Mouse (Mus musculus) C2C12 (cell line): Measurements from ENCODE around the gene Gm3194. TPM values are rescaled to one million over a fixed set of nuclear protein-coding genes. Genes with fewer than 3 reads are reported as not detected.
"Not testable (repeated sequence)": the region's sequence is repeated elsewhere in the genome, so short reads cannot be mapped to it uniquely, and the experiment has no call there.

ENCODE experiments used
- H3K27me3 ChIP-seq: one replicate; pipeline ENCODE4 v1.6.1; 2011; ENCODE audit not compliant: control insufficient read depth, insufficient read depth, insufficient read length
- H3K36me3 ChIP-seq: one replicate; pipeline ENCODE4 v1.6.1; 2011; ENCODE audit not compliant: control insufficient read depth, insufficient read depth
- H3K4me3 ChIP-seq: one replicate; pipeline ENCODE4 v1.5.1; 2011; ENCODE audit warnings: mild to moderate bottlenecking, control low read depth; ENCODE audit not compliant: poor library complexity, insufficient read depth, severe bottlenecking
- H3K79me2 ChIP-seq: one replicate; pipeline ENCODE4 v1.6.1; 2011; ENCODE audit not compliant: control insufficient read depth, insufficient read depth
- H3K79me3 ChIP-seq: one replicate; pipeline ENCODE4 v1.6.1; 2011; ENCODE audit warnings: low read depth, control low read depth
- H3ac ChIP-seq: one replicate; pipeline ENCODE3; 2011; ENCODE audit warnings: low read depth; ENCODE audit not compliant: control insufficient read depth, insufficient read length
- long read RNA-seq, 2 experiments: library from polyadenylated mRNA; unstranded; transcript quantifications; one replicate each; pipeline ENCODE4 v2.0.0; 2019 to 2020
- polyA plus RNA-seq: library from polyadenylated mRNA; unstranded; fragments of >200 nt; fragmentation: generic; extraction: Trizol; gene quantifications from one replicate; pipeline ENCODE4 v1.2.1, GENCODE M21; 2012; ENCODE audit warnings: missing spikeins

Gm3194 gene
- polyA plus RNA-seq = not detected
- long read RNA-seq, experiment 1 = 0 reads
- long read RNA-seq, experiment 2 = 0 reads

- H3K4me3 ChIP-seq, H3K27me3 ChIP-seq, H3ac ChIP-seq, H3K79me2 ChIP-seq, H3K79me3 ChIP-seq, H3K36me3 ChIP-seq: not testable (repeated sequence)
These were observed at the start of gene Gm3194 for GRCm38 (mm10) chr14:5455367-5455766. Gene Gm3194 (minus strand): TSS chr14:5455467.

- not testable (repeated sequence) for H3K27me3 ChIP-seq, H3K79me3 ChIP-seq, H3ac ChIP-seq, H3K4me3 ChIP-seq, H3K36me3 ChIP-seq, H3K79me2 ChIP-seq
These were observed 46.1 kb upstream of the Gm3194 start, which contains the start of gene Gm3488 for GRCm38 (mm10) chr14:5501374-5501773. Gene Gm3488 (plus strand): TSS chr14:5501674.

- not testable (repeated sequence) for H3K79me2 ChIP-seq, H3K27me3 ChIP-seq, H3K4me3 ChIP-seq, H3K79me3 ChIP-seq, H3K36me3 ChIP-seq, H3ac ChIP-seq
These were observed 28.6 kb upstream of the Gm3194 start, which contains the start of gene Gm3187 for GRCm38 (mm10) chr14:5483907-5484306. Gene Gm3187 (plus strand): TSS chr14:5484207.

GRCm38 (mm10) chr14:5477730-5478129 lies 22.5 kb upstream of the Gm3194 start, which contains the start of gene Gm8246:
Gene Gm8246 (minus strand): TSS chr14:5477830.
- H3K79me2 ChIP-seq, H3K27me3 ChIP-seq, H3K4me3 ChIP-seq, H3K36me3 ChIP-seq, H3K79me3 ChIP-seq, H3ac ChIP-seq: not testable (repeated sequence)

- H3K27me3 ChIP-seq, H3ac ChIP-seq, H3K79me3 ChIP-seq, H3K4me3 ChIP-seq, H3K36me3 ChIP-seq, H3K79me2 ChIP-seq: not testable (repeated sequence)
These were observed 5.2 kb upstream of the Gm3194 start for GRCm38 (mm10) chr14:5460469-5460868.

- H3K36me3 ChIP-seq, H3K27me3 ChIP-seq, H3K79me2 ChIP-seq, H3K4me3 ChIP-seq, H3K79me3 ChIP-seq, H3ac ChIP-seq: not testable (repeated sequence)
These were observed 66.3 kb downstream of the Gm3194 start, which contains the start of gene Gm3500 for GRCm38 (mm10) chr14:5388949-5389348. Gene Gm3500 (minus strand): TSS chr14:5389049.

Other genes with a start within 250 kb of the Gm3194 start
- gene Gm3526, start 194.9 kb downstream of the Gm3194 start, polyA plus RNA-seq = not detected
- not detected for gene Gm3542, start 120.5 kb downstream of the Gm3194 start, polyA plus RNA-seq
- not detected for gene Gm3500, start 66.4 kb downstream of the Gm3194 start, polyA plus RNA-seq
- gene Gm8246, start 22.4 kb upstream of the Gm3194 start, polyA plus RNA-seq = not detected
- not detected for gene Gm3187, start 28.7 kb upstream of the Gm3194 start, polyA plus RNA-seq
- gene Gm3488, start 46.2 kb upstream of the Gm3194 start, polyA plus RNA-seq = not detected
- 0.02 TPM for gene Gm3532, start 83.0 kb upstream of the Gm3194 start, polyA plus RNA-seq
- gene Gm8265, start 177.6 kb upstream of the Gm3194 start, polyA plus RNA-seq = not detected
- not detected for gene Gm9603, start 232.0 kb upstream of the Gm3194 start, polyA plus RNA-seq